Mouse (Mus musculus) lung, postnatal 4 days (tissue): ENCODE measurements around the gene Cacnb4.

ENCODE experiments used
- DNase-seq, 2 experiments: peaks; one replicate each; pipeline ENCODE4 v3.0.0; 2021

Cacnb4 gene

GRCm38 (mm10) chr2:52516534-52516933, 160.1 kb downstream of the Cacnb4 start:
- no peak for DNase-seq

GRCm38 (mm10) chr2:52512865-52513388, 163.7 kb downstream of the Cacnb4 start:
- DNase-seq = no peak

GRCm38 (mm10) chr2:52512206-52512605, 164.4 kb downstream of the Cacnb4 start:
- no peak for DNase-seq

- no peak for DNase-seq
Measured at GRCm38 (mm10) chr2:52511799-52512198, 164.8 kb downstream of the Cacnb4 start.

DNA sequence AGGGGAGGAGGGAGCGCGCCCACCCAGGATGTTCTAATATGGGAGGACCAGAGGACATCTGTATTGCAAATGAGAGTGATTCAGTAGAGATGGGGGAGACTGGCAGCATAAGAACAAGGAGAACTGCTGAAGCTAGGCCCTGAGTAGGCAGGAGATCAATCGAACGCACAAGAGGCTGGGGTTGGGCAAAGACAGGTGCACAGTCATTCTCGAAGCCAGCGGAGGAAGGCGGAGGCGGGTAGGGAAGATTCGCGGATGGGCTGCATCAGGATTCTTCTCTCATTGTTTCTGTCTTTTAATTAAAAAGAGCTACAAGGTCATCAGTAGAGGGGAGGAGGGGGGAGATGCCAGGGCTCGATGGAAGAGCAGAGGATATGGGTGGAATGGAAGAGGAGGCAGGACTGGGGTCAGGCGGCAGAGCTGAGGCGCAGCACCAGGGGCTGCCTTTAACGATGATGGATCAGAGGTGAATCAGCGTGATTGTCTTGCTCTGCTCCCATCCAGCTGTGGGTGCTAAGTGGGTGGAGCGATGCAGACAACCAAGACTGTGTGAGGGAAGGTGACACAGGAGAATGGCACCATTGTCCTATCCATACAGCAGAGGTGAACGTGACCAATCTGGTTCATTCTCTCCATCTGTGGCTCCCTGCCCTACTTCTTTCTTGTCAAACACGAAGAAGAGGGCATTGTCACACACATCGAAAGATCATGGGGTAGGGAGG, 166.7 kb downstream of the Cacnb4 start:
- DNase-seq = no peak

DNA sequence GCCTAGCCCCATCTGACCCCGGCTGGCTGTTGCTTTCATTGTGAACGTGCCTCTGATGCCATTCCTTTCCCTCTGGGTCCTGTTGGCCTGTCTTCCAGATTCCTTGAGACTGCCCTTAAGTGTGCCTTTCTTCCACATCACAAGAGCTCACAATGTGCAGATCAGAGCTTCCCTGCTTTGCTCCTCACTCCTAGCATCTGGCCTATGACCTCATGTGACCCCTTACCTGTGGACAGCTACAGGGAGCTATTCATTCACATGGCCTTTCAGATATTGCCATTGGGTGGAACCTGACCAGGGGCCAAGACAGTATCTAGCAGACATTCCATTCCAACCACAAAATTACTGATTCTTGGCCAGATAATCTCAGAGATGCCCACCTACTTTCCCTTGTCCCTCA, 171.5 kb downstream of the Cacnb4 start:
- DNase-seq = no peak

GRCm38 (mm10) chr2:52504762-52505161, 171.9 kb downstream of the Cacnb4 start:
- peak; percentile 26 to 31 for DNase-seq

DNA sequence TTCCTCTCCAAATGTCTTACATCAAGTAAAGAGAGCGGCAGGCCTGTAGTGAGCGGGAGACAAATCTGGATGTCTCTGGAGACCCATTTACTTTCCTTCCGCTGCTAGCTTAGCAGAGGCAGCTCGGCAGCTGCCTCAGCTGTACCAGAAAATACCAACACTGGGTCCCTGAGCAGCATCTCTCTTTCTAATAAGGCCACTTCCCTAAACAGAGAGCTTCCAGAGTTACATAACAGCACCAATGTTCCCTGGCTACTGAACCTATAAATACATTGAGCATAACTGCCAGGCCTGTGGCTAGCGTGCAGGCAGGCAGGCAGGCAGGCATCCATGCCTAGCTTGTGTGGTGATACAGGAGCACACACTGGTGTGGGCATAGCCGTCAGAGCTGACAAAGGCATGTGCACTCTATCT, 176.8 kb downstream of the Cacnb4 start:
- no peak for DNase-seq

GRCm38 (mm10) chr2:52499101-52499537, 177.5 kb downstream of the Cacnb4 start:
- DNase-seq = no peak

DNA sequence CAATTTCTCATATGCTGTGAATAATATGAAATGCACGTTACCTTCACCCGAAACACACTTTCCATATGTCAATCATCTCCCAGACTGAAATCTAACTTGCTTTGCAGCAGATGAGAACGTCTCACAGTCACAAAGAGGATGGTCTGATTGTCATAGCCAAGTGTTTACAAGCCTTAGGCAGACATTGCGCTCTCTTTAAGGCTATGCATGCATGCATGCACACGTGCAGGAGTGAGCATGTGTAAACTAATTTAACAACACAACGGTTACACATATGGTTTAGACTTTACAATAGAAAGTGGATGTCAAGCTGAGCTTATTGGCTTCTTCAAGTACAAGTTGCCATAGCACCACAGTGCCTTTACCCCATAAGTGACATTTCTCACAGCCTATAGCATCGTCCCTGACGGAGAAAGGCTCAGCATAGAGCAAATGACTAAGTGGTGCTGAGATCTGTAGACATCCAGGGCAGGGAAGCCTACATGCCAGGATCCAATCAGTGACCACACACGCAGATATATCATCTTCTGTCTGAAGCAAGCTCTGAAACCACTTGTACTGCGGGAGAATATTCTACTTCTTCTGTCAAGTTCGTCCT, 181.4 kb downstream of the Cacnb4 start:
- no peak for DNase-seq

DNA sequence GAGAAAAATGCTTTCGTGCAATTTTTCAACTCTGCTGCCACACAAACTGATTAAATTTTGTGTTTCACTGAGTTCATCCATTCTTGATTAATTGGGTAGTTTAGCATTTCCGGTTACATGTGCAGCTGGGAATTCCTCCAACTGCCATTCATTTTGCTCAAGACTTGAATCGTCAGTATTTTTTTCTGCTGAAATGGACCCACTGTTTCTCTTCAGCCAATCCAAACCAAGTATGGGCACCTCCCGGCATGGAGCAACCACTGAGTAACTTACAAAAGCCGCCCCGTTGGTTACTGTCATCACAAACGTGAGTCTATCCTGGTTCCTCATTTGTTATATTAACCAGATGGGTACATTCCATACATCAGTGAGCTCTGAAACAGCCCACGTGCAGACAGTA, 182.4 kb downstream of the Cacnb4 start:
- DNase-seq = no peak

DNA sequence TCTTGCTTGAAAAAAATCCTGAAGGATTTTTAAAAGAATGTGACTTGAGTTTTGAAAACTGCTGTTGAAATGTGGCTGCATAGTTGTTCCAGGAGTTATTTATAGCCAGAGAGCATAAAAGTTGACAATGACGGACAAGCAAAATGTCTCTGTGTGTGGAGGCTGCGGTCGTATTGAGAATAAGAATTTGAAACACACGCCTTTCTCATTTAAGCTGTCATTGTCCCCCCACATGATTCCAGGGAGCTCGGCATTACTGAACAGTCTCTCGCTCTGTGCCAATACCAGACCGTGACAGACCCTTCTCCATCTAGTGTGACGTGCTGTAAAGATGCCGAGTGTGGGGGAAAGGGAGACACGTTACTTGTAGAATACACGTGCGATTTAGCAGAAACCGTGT, 183.8 kb downstream of the Cacnb4 start:
- no peak for DNase-seq

- DNase-seq = no peak
Measured at GRCm38 (mm10) chr2:52489840-52490239, 186.8 kb downstream of the Cacnb4 start.

GRCm38 (mm10) chr2:52483496-52483895, 193.1 kb downstream of the Cacnb4 start:
- DNase-seq = no peak

DNA sequence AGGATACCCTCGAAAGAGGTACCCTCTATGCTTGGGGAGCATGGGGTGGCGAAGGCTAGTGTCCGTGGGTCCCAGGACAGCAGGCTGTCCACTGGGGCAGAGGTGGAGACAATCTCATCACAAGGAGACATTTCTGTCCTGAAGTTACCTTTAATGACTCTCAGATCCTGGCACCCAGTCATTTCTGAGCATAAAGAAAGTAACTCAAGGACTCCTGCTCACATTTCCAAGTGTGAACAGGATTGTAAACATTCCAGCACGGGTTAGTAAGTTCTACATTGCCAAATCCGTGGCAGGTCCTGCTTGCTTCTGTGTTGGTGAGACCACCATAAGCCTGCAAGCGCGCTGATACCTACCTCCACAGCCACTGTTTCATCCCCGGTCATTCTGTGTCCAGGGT, 196.2 kb downstream of the Cacnb4 start:
- DNase-seq = peak in 1 of 2 experiments; percentile 19

DNA sequence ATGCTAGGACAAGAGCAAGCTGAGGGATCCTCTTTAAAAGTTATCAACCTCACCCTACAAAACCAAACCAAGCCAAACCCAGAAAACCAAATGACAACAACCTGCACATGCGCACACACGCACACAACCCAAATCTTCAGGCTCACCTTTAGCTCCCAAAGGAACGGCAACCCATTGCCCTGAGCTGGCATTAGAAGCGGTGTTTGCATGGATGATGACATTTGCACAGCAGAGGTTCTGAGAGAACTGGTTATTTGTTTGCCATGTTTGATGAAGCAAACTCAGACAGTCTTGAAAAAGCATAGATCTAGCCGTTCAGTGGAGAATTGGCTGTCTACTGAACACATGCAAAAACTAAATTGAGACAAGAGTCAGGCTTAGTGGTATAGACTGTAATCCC, 198.1 kb downstream of the Cacnb4 start:
- no peak for DNase-seq

GRCm38 (mm10) chr2:52477550-52477907, 199.1 kb downstream of the Cacnb4 start:
- DNase-seq = no peak

DNA sequence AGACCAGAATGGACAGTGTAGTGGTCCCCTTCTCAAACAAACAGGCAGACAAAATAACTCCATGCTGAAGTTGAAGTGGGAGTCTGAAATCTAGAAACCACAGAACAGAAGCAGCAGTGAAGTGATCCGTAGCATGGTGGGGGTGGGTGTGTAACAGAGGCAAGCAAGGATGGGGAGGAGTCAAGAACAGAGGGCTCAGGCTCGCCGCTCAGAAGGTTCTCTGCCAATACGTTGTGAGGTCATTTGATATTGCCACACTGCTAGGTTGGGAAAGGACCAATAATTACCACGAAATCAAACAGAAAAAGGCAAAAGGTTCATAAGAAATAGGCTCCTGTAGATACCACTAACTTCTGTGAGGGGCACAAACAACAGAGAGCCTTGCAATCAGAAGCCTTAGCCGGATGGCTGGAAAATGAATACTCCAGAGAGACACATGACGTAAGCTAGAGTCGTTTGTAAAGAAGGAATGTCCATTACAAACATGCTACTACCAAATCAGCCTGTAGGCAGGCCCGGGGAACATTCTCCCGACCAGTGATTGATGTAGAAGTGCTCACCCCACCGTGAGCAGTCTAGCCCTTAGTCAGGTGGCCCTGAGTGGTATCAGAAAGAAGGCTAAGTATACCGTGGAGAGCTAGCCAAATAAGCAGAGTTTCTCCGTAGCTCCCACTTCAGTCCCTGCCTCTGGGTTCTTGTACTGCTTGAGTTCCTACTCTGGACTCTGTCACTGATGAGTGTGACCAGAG, 199.7 kb downstream of the Cacnb4 start:
- peak; percentile 24 to 58 for DNase-seq

DNA sequence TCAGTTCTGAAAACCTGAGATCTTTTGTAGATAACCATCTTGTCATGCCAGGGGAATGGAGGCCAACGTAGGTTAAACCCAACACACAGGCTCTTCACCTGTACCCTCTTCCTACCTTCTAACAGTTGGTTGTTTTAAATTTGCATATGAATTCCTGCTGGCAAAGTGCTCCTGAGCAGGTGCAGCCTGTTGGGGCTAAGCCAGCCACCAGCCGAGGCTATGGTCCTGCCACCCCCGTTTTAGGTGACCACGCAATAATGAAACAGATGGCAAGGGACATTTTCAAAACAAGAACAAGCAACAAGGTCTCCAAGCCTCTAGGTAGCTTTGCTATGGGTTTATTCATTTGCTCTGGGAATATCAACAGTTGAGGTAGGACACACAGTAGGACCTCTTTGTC, 200.8 kb downstream of the Cacnb4 start:
- DNase-seq = no peak

DNA sequence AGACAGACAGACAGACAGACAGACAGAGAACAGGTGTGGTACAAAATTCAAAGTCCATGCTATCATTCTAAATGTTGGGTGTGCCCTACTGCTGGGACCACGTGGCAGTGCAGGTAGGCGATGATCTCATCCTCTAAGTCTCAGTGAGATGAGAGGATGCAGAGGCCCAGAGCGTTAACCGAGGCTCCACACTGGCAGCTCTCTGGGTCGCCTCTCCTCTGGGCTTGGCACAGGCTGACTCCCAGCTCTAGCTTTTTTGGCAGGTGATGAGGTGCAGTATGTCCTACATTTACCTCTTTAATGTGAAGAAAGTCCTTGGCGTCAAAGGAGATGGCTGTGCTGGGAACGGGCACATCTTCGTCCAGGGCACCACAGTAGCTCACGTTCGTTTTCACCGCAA, 202.1 kb downstream of the Cacnb4 start:
- no peak for DNase-seq

GRCm38 (mm10) chr2:52471545-52472291, 204.9 kb downstream of the Cacnb4 start:
- peak; percentile 29 to 35 for DNase-seq

- DNase-seq = no peak
Measured at GRCm38 (mm10) chr2:52470044-52470560, 206.5 kb downstream of the Cacnb4 start.

DNA sequence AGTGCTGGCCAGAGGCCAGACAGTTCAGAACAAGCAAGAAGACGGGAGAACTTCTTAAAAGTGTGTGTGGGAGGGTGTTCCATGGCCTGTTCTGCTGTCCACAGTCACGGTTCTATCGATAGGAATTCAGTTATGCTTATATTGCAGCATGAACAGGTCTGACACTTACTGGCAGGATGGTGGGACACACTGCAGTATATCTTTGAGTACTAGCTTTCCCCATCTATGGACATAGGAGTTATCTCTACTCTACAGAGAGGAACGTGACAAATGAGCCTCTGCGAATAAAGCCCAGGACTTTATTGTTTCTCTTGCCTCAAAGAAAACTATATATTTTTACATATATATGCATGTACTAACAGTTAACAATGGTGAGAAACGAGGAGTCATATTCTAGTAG, 209.0 kb downstream of the Cacnb4 start:
- DNase-seq = no peak
